Mouse (Mus musculus) hindbrain, embryonic 14.5 days (tissue): ENCODE measurements around the gene Hvcn1. TPM values are rescaled to one million over a fixed set of nuclear protein-coding genes. Genes with fewer than 3 reads are reported as not detected.

Experiments used
- ATAC-seq: fragments of 200-750 bp; cut with Nextera tagmentation; 2 replicates; pipeline ENCODE4 v1.8.0; 2017; ENCODE audit warnings: moderate number of reproducible peaks, mild to moderate bottlenecking, moderate TSS enrichment, moderate library complexity; ENCODE audit not compliant: low FRiP score
- DNase-seq: peaks from one replicate; pipeline ENCODE4 v3.0.0-alpha.2; 2015; ENCODE audit warnings: low spot score
- H3K27ac ChIP-seq: fragments of 300-500 bp; sonication (generic); 2 replicates; pipeline ENCODE4 v1.5.1; 2014; ENCODE audit warnings: mild to moderate bottlenecking, moderate library complexity
- H3K27me3 ChIP-seq: fragments of 300-500 bp; sonication (generic); 2 replicates; pipeline ENCODE4 v1.6.1; 2014; ENCODE audit warnings: mild to moderate bottlenecking, low read length, mixed read lengths; ENCODE audit not compliant: control insufficient read depth, insufficient read depth
- H3K36me3 ChIP-seq: fragments of 300-500 bp; sonication (generic); replicated peaks from 2 replicates; pipeline ENCODE4 v1.6.1; 2014; ENCODE audit not compliant: control insufficient read depth, insufficient read depth
- H3K4me1 ChIP-seq: fragments of 300-500 bp; sonication (generic); replicated peaks from 2 replicates; pipeline ENCODE4 v1.6.1; 2014; ENCODE audit warnings: antibody characterized with exemption, low read length, mixed read lengths; ENCODE audit not compliant: control insufficient read depth, insufficient read depth
- H3K4me2 ChIP-seq: fragments of 300-500 bp; sonication (generic); replicated peaks from 2 replicates; pipeline ENCODE4 v1.6.1; 2014; ENCODE audit warnings: mild to moderate bottlenecking, moderate library complexity
- H3K4me3 ChIP-seq: fragments of 300-500 bp; sonication (generic); replicated peaks from 2 replicates; pipeline ENCODE4 v1.5.1; 2014; ENCODE audit warnings: mild to moderate bottlenecking, low read length
- H3K9ac ChIP-seq: fragments of 300-500 bp; sonication (generic); 2 replicates; pipeline ENCODE4 v1.6.1; 2014
- H3K9me3 ChIP-seq: fragments of 300-500 bp; sonication (generic); 2 replicates; pipeline ENCODE4 v1.6.1; 2016; ENCODE audit warnings: low read length; ENCODE audit not compliant: control insufficient read depth
- WGBS: fragments of 180-500 bp; shearing (Covaris S2); extraction: QIAGEN DNeasy Blood & Tissue Kit; methylation state at CpG from one replicate; pipeline ENCODE4 v1.1.7; 2014; 5-methylcytosine and 5-hydroxymethylcytosine counted together
- polyA plus RNA-seq: library from polyadenylated mRNA; unstranded; fragments of >200 nt; fragmentation: Nextera tagmentation; extraction: Ambion mirVana; gene quantifications from 2 replicates; pipeline ENCODE4 v1.2.1, GENCODE M21; 2014

The Hvcn1 gene
- polyA plus RNA-seq, 1 experiment from 2014 or later: 1.5 TPM

- Histone ChIP-seq H3K9ac (no peak overlapping the region), H3K27ac (no peak overlapping the region), H3K4me1 (peaks cover 4% of the 10 kb centered on the region; the same call in 1 of the 2 replicates), H3K27me3 (no peaks in the 10 kb centered on the region), H3K36me3 (peaks cover 63% of the 10 kb centered on the region), H3K9me3 (no peaks in the 10 kb centered on the region), H3K4me2 (no peak overlapping the region), H3K4me3 (no peak overlapping the region)
- ATAC-seq: no peak
- 91% methylated on average over 4 of the region's 4 CpGs for WGBS
- no peak for DNase-seq
Observed at GRCm38 (mm10) chr5:122249281-122249680, 42.7 kb downstream of the Hvcn1 start.

GRCm38 (mm10) chr5:122251895-122252606 lies 45.4 kb downstream of the Hvcn1 start:
- no peaks in the 10 kb centered on the region for H3K27me3 ChIP-seq
- H3K4me1 ChIP-seq: no peaks in the 10 kb centered on the region
- H3K4me3 ChIP-seq: no peak overlapping the region
- H3K36me3 ChIP-seq: peaks cover 74% of the 10 kb centered on the region
- H3K4me2 ChIP-seq: no peak overlapping the region
- no peak for ATAC-seq
- no peak overlapping the region for H3K27ac ChIP-seq
- 84% methylated on average over 17 of the region's 17 CpGs for WGBS
- H3K9ac ChIP-seq: no peak overlapping the region
- no peaks in the 10 kb centered on the region for H3K9me3 ChIP-seq
- no peak for DNase-seq

DNA sequence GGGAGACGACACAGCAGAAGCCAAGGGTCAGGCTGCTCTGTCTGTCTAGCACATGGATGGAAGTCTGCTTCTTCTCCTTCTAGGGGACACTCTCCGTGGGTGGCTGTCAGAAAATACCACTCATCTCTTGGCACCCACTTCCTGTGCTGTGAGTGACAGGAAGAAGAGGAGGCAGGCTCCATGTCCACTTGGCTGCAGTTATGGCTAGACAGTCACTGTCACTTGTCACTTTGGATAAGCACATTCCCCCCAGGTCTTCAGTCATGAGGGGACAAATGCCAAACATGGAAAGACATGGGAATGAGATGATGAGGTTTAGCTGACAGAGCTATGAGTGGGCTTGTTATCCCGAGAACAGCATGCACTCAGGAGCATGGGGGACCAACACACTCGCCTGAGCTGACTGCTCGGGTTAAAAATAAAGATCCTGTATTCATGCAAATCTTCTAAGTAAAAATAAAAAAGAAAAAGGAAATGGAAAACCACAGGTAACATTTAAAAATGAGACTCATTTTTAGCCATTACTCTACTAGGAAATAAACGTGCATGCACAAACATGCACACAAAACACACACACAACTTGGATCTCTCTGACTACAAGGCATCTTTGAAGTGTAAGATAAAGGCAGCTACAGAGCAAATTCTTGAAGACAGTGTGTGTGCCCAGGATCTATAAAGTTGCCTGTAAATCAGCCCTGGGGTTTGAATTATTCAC lies 51.6 kb downstream of the Hvcn1 start:
- Histone ChIP-seq H3K4me1 (peaks cover 3% of the 10 kb centered on the region; the same call in 1 of the 2 replicates), H3K4me2 (no peak overlapping the region), H3K27me3 (no peaks in the 10 kb centered on the region), H3K27ac (no peak overlapping the region), H3K9me3 (no peaks in the 10 kb centered on the region), H3K36me3 (peaks cover 66% of the 10 kb centered on the region), H3K9ac (no peak overlapping the region), H3K4me3 (no peak overlapping the region)
- no peak for ATAC-seq
- WGBS: 83% methylated on average over 6 of the region's 6 CpGs
- no peak for DNase-seq

GRCm38 (mm10) chr5:122262104-122262503 lies 55.5 kb downstream of the Hvcn1 start:
- Histone ChIP-seq H3K9ac (no peak overlapping the region), H3K27ac (no peak overlapping the region), H3K27me3 (no peaks in the 10 kb centered on the region), H3K36me3 (peaks cover 26% of the 10 kb centered on the region), H3K4me1 (peaks cover 9% of the 10 kb centered on the region), H3K4me3 (no peak overlapping the region), H3K9me3 (no peaks in the 10 kb centered on the region), H3K4me2 (no peak overlapping the region)
- 52% methylated on average over 7 of the region's 7 CpGs for WGBS
- no peak for ATAC-seq
- no peak for DNase-seq

- H3K4me3 ChIP-seq: peak within 1 kb of the TSS; percentile 70
- peak within 1 kb of the TSS; percentile 77 for H3K27ac ChIP-seq
- peaks cover 6% of the 10 kb centered on the region for H3K36me3 ChIP-seq
- H3K9me3 ChIP-seq: no peaks in the 10 kb centered on the region
- peak within 1 kb of the TSS; percentile 77 for H3K4me2 ChIP-seq
- H3K27me3 ChIP-seq: no peaks in the 10 kb centered on the region
- DNase-seq (peak; percentile 88), ATAC-seq (peak; percentile 98)
- H3K9ac ChIP-seq: peak within 1 kb of the TSS; percentile 81
- WGBS: 2% methylated on average over 49 of the region's 49 CpGs
- H3K4me1 ChIP-seq: peaks cover 9% of the 10 kb centered on the region
Observed at GRCm38 (mm10) chr5:122263933-122264905, 57.6 kb downstream of the Hvcn1 start, which contains the start of gene Tctn1. Tctn1 (minus strand) TSS chr5:122264460.

DNA sequence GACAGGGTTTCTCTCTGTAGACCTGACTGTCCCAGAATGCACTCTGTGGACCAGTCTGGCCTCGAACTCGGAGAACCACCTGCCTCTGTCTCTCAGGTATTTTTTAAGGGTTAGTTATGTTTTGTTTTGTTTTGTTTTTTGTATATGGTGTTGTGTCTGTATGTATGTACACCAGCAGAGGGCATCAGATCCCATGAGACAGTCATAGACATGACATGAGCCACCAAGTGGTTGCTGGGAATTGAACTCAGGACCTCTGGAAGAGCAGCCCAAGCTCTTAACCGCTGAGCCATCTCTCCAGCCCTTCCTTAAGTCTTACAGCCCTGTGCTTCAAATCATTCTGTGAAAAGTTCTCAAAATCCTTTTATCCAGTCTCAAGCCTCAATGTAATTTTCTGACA lies 58.6 kb downstream of the Hvcn1 start:
- H3K27me3 ChIP-seq: no peaks in the 10 kb centered on the region
- WGBS: 68% methylated on average over 3 of the region's 3 CpGs
- no peak for DNase-seq
- no peak overlapping the region for H3K9ac ChIP-seq
- H3K36me3 ChIP-seq: no peaks in the 10 kb centered on the region
- H3K27ac ChIP-seq: no peak overlapping the region
- no peaks in the 10 kb centered on the region for H3K9me3 ChIP-seq
- no peak overlapping the region for H3K4me2 ChIP-seq
- H3K4me1 ChIP-seq: peaks cover 9% of the 10 kb centered on the region
- H3K4me3 ChIP-seq: no peak overlapping the region
- ATAC-seq: no peak

DNA sequence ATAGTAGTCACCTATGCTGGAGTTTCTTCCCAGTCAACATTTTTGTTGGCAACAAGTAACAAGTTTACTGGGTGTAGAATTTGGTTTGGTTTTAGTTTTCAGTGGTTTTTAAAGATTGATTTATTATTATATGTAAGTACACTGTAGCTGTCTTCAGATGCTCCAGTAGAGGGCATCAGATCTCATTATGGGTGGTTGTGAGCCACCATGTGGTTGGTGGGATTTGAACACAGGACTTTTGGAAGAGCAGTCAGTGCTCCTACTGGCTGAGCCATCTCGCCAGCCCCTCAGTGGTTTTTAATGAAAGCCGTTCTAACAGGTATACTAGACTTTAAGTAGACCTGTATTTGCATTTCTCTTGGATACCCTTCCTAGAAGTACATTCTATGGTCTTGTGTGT lies 59.3 kb downstream of the Hvcn1 start:
- ATAC-seq (no peak), DNase-seq (no peak)
- no peaks in the 10 kb centered on the region for H3K9me3 ChIP-seq
- no peaks in the 10 kb centered on the region for H3K36me3 ChIP-seq
- no peak overlapping the region for H3K4me2 ChIP-seq
- peaks cover 9% of the 10 kb centered on the region for H3K4me1 ChIP-seq
- H3K27ac ChIP-seq: no peak overlapping the region
- H3K4me3 ChIP-seq: no peak overlapping the region
- no peak overlapping the region for H3K9ac ChIP-seq
- WGBS: 100% methylated on average over 2 of the region's 2 CpGs
- H3K27me3 ChIP-seq: no peaks in the 10 kb centered on the region

DNA sequence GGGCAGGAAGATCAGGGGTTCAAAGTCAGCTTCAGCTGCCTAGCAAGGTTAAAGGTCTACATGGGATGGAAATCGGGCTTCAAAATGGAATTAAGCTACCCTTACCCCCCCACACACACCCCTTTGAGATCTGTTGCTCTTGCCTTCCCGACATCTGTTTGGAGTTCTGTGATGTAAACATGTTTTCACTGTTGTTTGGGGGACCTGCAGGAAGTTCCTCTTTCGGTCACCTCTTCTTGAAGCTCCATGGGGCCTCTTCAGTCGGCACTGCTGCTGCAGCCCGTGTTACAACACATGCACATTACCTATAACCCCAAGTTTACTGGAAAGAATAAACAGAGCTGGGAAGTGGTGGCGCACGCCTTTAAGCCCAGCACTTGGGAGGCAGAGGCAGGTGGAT lies 60.5 kb downstream of the Hvcn1 start:
- 83% methylated on average over 7 of the region's 7 CpGs for WGBS
- no peak overlapping the region for H3K27ac ChIP-seq
- H3K4me2 ChIP-seq: no peak overlapping the region
- no peak for DNase-seq
- no peak overlapping the region for H3K4me3 ChIP-seq
- no peak for ATAC-seq
- H3K4me1 ChIP-seq: peaks cover 9% of the 10 kb centered on the region
- no peaks in the 10 kb centered on the region for H3K27me3 ChIP-seq
- no peaks in the 10 kb centered on the region for H3K9me3 ChIP-seq
- no peak overlapping the region for H3K9ac ChIP-seq
- no peaks in the 10 kb centered on the region for H3K36me3 ChIP-seq

DNA sequence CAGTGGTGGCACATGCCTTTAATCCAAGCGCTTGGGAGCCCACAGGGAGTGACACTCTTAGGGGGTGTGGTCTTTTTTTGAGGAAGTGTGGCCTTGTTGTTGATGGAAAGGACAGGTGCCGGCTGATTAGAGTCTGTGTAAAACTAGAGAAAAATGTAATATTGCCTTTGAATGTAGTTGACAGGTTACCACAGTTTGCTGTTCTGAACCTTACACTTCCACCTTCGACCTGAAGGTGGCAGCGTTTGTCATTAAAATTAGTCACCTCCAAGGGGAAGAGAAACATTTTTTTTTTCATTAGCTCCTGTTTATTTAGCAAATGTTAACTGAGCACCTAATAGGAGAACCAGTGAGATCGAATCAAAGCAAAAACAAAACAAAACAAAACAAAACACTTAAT lies 61.3 kb downstream of the Hvcn1 start:
- ATAC-seq (no peak), DNase-seq (peak; percentile 86)
- Histone ChIP-seq H3K4me3 (no peak overlapping the region), H3K27ac (no peak overlapping the region), H3K4me1 (peaks cover 9% of the 10 kb centered on the region), H3K4me2 (no peak overlapping the region), H3K9ac (no peak overlapping the region), H3K27me3 (no peaks in the 10 kb centered on the region), H3K36me3 (no peaks in the 10 kb centered on the region), H3K9me3 (no peaks in the 10 kb centered on the region)
- WGBS: 28% methylated on average over 5 of the region's 5 CpGs
